Mouse (Mus musculus) hindbrain, embryonic 15.5 days (tissue): Measurements from ENCODE around the gene Olfr1184. TPM values are rescaled to one million over a fixed set of nuclear protein-coding genes. Genes with fewer than 3 reads are reported as not detected.
"Not testable (repeated sequence)": the region's sequence is repeated elsewhere in the genome, so short reads cannot be mapped to it uniquely, and the experiment has no call there.

ENCODE experiments used
- ATAC-seq: fragments of 200-750 bp; cut with Nextera tagmentation; 2 replicates; pipeline ENCODE4 v1.8.0; 2017; ENCODE audit warnings: low read depth, moderate number of reproducible peaks, moderate TSS enrichment; ENCODE audit not compliant: low FRiP score
- H3K27ac ChIP-seq: fragments of 300-500 bp; sonication (generic); replicated peaks from 2 replicates; pipeline ENCODE4 v1.5.1; 2015; ENCODE audit warnings: mild to moderate bottlenecking, inconsistent platforms
- H3K27me3 ChIP-seq: fragments of 300-500 bp; sonication (generic); 2 replicates; pipeline ENCODE4 v1.6.1; 2015; ENCODE audit warnings: control low read depth, inconsistent platforms
- H3K36me3 ChIP-seq: fragments of 300-500 bp; sonication (generic); 2 replicates; pipeline ENCODE4 v1.6.1; 2015; ENCODE audit warnings: control low read depth, inconsistent platforms
- H3K4me1 ChIP-seq: fragments of 300-500 bp; sonication (generic); replicated peaks from 2 replicates; pipeline ENCODE4 v1.6.1; 2015; ENCODE audit warnings: control low read depth, inconsistent platforms
- H3K4me2 ChIP-seq: fragments of 300-500 bp; sonication (generic); 2 replicates; pipeline ENCODE4 v1.6.1; 2015; ENCODE audit warnings: moderate library complexity, mild to moderate bottlenecking, inconsistent platforms
- H3K4me3 ChIP-seq: fragments of 300-500 bp; sonication (generic); 2 replicates; pipeline ENCODE4 v1.5.1; 2015; ENCODE audit warnings: mild to moderate bottlenecking, inconsistent platforms
- H3K9ac ChIP-seq: fragments of 300-500 bp; sonication (generic); 2 replicates; pipeline ENCODE4 v1.6.1; 2015; ENCODE audit warnings: inconsistent platforms
- H3K9me3 ChIP-seq: fragments of 300-500 bp; sonication (generic); 2 replicates; pipeline ENCODE4 v1.6.1; 2016; ENCODE audit warnings: control low read depth, inconsistent platforms
- WGBS: fragments of 180-500 bp; shearing (Covaris S2); methylation state at CpG from one replicate; pipeline ENCODE4 v1.1.7; 2015; 5-methylcytosine and 5-hydroxymethylcytosine counted together
- polyA plus RNA-seq: library from polyadenylated mRNA; unstranded; fragments of >200 nt; fragmentation: Nextera tagmentation; extraction: Ambion mirVana; gene quantifications from 2 replicates; pipeline ENCODE4 v1.2.1, GENCODE M21; 2015

Gene Olfr1184
- not detected in 2 replicates for polyA plus RNA-seq

GRCm38 (mm10) chr2:88483298-88483697 lies at the start of gene Olfr1184:
Gene Olfr1184, plus strand, starts transcription at chr2:88483598.
- H3K4me2 ChIP-seq, result no peak within 1 kb of the TSS
- no peak for ATAC-seq
- 90% methylated on average over 2 of the region's 2 CpGs for WGBS
- H3K4me1 ChIP-seq, result no peaks in the 10 kb centered on the region
- H3K4me3 ChIP-seq, result no peak within 1 kb of the TSS
- no peaks in the 10 kb centered on the region for H3K27me3 ChIP-seq
- no peaks in the 10 kb centered on the region for H3K36me3 ChIP-seq
- H3K9ac ChIP-seq, result no peak within 1 kb of the TSS
- no peak within 1 kb of the TSS for H3K27ac ChIP-seq
- no peaks in the 10 kb centered on the region for H3K9me3 ChIP-seq

- H3K27ac ChIP-seq, result no peak within 1 kb of the TSS
- WGBS, result 93% methylated on average over 1 of the region's 1 CpGs
- H3K9ac ChIP-seq, result no peak within 1 kb of the TSS
These were observed 34.4 kb upstream of the Olfr1184 start, which contains the start of gene Gm13757 for GRCm38 (mm10) chr2:88449031-88449430. Gene Gm13757, minus strand, starts transcription at chr2:88449131.

GRCm38 (mm10) chr2:88454567-88454966 lies 28.8 kb upstream of the Olfr1184 start, which contains the start of gene Olfr1183:
Gene Olfr1183, plus strand, starts transcription at chr2:88454867.
- H3K9me3 ChIP-seq, ATAC-seq, H3K9ac ChIP-seq, H3K4me2 ChIP-seq, H3K27me3 ChIP-seq, H3K36me3 ChIP-seq, H3K4me3 ChIP-seq, H3K27ac ChIP-seq, H3K4me1 ChIP-seq: not testable (repeated sequence)
- 89% methylated on average over 1 of the region's 1 CpGs for WGBS

More at GRCm38 (mm10) chr2:88449031-88449430, 34.4 kb upstream of the Olfr1184 start, which contains the start of gene Gm13757:
- no peak for ATAC-seq
- no peak within 1 kb of the TSS for H3K4me2 ChIP-seq
- H3K27me3 ChIP-seq, result no peaks in the 10 kb centered on the region
- H3K4me1 ChIP-seq, result no peaks in the 10 kb centered on the region
- no peaks in the 10 kb centered on the region for H3K36me3 ChIP-seq
- no peak within 1 kb of the TSS for H3K4me3 ChIP-seq
- H3K9me3 ChIP-seq, result no peaks in the 10 kb centered on the region

GRCm38 (mm10) chr2:88493020-88493419 lies 9.6 kb downstream of the Olfr1184 start, which contains the start of gene Olfr1185-ps1:
Gene Olfr1185-ps1, plus strand, starts transcription at chr2:88493320.
- Histone ChIP-seq H3K27ac (no peak within 1 kb of the TSS), H3K36me3 (no peaks in the 10 kb centered on the region), H3K4me2 (no peak within 1 kb of the TSS), H3K4me1 (no peaks in the 10 kb centered on the region), H3K4me3 (no peak within 1 kb of the TSS), H3K9me3 (no peaks in the 10 kb centered on the region), H3K27me3 (no peaks in the 10 kb centered on the region), H3K9ac (no peak within 1 kb of the TSS)
- WGBS, result 77% methylated on average over 2 of the region's 2 CpGs
- ATAC-seq, result no peak

GRCm38 (mm10) chr2:88518251-88518650 lies 34.9 kb downstream of the Olfr1184 start, which contains the start of gene Olfr1186:
Gene Olfr1186, plus strand, starts transcription at chr2:88518551.
- Histone ChIP-seq H3K9ac (no peak within 1 kb of the TSS), H3K36me3 (no peaks in the 10 kb centered on the region), H3K4me2 (no peak within 1 kb of the TSS), H3K4me3 (no peak within 1 kb of the TSS), H3K27ac (no peak within 1 kb of the TSS), H3K4me1 (no peaks in the 10 kb centered on the region), H3K9me3 (no peaks in the 10 kb centered on the region), H3K27me3 (no peaks in the 10 kb centered on the region)
- no peak for ATAC-seq
- WGBS, result 82% methylated on average over 2 of the region's 2 CpGs

- Histone ChIP-seq H3K27me3 (no peaks in the 10 kb centered on the region), H3K4me2 (no peak overlapping the region), H3K27ac (no peak overlapping the region), H3K4me3 (no peak overlapping the region), H3K4me1 (no peaks in the 10 kb centered on the region), H3K9me3 (no peaks in the 10 kb centered on the region), H3K9ac (no peak overlapping the region), H3K36me3 (no peaks in the 10 kb centered on the region)
- no peak for ATAC-seq
- WGBS, result 76% methylated on average over 3 of the region's 3 CpGs
These were observed 42.3 kb downstream of the Olfr1184 start for GRCm38 (mm10) chr2:88525720-88526119.

Other genes with a start within 250 kb of the Olfr1184 start
- not detected in 2 replicates for gene Olfr1173, start 203.7 kb upstream of the Olfr1184 start, polyA plus RNA-seq
- not detected in 2 replicates for gene Olfr1174-ps, start 168.5 kb upstream of the Olfr1184 start, polyA plus RNA-seq
- not detected in 2 replicates for gene Olfr1175-ps, start 156.4 kb upstream of the Olfr1184 start, polyA plus RNA-seq
- not detected in 2 replicates for gene Olfr1176, start 146.9 kb upstream of the Olfr1184 start, polyA plus RNA-seq
- not detected in 2 replicates for gene Olfr1177-ps, start 137.1 kb upstream of the Olfr1184 start, polyA plus RNA-seq
- gene Olfr1178, start 96.5 kb upstream of the Olfr1184 start, polyA plus RNA-seq, result not detected in 2 replicates
- not detected in 2 replicates for gene Olfr1179, start 77.1 kb upstream of the Olfr1184 start, polyA plus RNA-seq
- gene Olfr1180, start 64.4 kb upstream of the Olfr1184 start, polyA plus RNA-seq, result not detected in 2 replicates
- not detected in 2 replicates for gene Olfr1181, start 57.4 kb upstream of the Olfr1184 start, polyA plus RNA-seq
- gene Gm13757, start 34.5 kb upstream of the Olfr1184 start, polyA plus RNA-seq, result not detected in 2 replicates
- not detected in 2 replicates for gene Olfr1183, start 28.7 kb upstream of the Olfr1184 start, polyA plus RNA-seq
- gene Olfr1185-ps1, start 9.7 kb downstream of the Olfr1184 start, polyA plus RNA-seq, result not detected in 2 replicates
- not detected in 2 replicates for gene Olfr1186, start 35.0 kb downstream of the Olfr1184 start, polyA plus RNA-seq
- not detected in 2 replicates for gene Olfr1188, start 73.3 kb downstream of the Olfr1184 start, polyA plus RNA-seq
- gene Olfr1189, start 102.9 kb downstream of the Olfr1184 start, polyA plus RNA-seq, result not detected in 2 replicates
- gene Olfr1191-ps1, start 156.9 kb downstream of the Olfr1184 start, polyA plus RNA-seq, result not detected in 2 replicates
- gene Olfr1192-ps1, start 164.9 kb downstream of the Olfr1184 start, polyA plus RNA-seq, result not detected in 2 replicates
- gene Olfr1193, start 192.0 kb downstream of the Olfr1184 start, polyA plus RNA-seq, result not detected in 2 replicates
- gene Olfr1195, start 205.6 kb downstream of the Olfr1184 start, polyA plus RNA-seq, result not detected in 2 replicates
- gene Olfr1196, start 221.0 kb downstream of the Olfr1184 start, polyA plus RNA-seq, result not detected in 2 replicates
- not detected in 2 replicates for gene Olfr1197, start 248.8 kb downstream of the Olfr1184 start, polyA plus RNA-seq